Mouse (Mus musculus): ENCODE data around the gene March4.

GRCm38 (mm10) chr1:72574047-72574446 is 37.3 kb upstream of the March4 start:
- TF ChIP-seq POLR2A (IDR thresholded peaks at IDR 0.05; ENCODE audit: extremely low read depth, insufficient read depth, low read length) (no peak), CTCF (IDR thresholded peaks at IDR 0.05; ENCODE audit: extremely low read depth, insufficient read depth, low read length) (no peak)

Measured in cortical plate, adult 2 months (tissue).